In genomic region chr11:84027231-84027630, GRCm38 (mm10) we compare ENCODE assay signal across 21 mouse cellular contexts. TPM values are rescaled to one million over a fixed set of nuclear protein-coding genes. Genes with fewer than 3 reads are reported as not detected.
DNase-seq lines count a peak whose midpoint lies in the region; ATAC-seq and TF ChIP-seq lines count a peak whose summit lies in the region.
"Had no signal": no experiment of that assay in that cellular context is flagged by ENCODE, and none has a peak within 500 bp of the region (broad histone marks: within the 10 kb centered on the region; RNA-seq: fewer than 3 reads in every experiment).

No protein-coding gene starts in this region.

- no peak for TF ChIP-seq POLR2A in liver, adult 2 months (IDR thresholded peaks at IDR 0.05; ENCODE audit: extremely low read depth, insufficient read depth, low read length)

- H3K27me3 ChIP-seq in forebrain, embryonic 15.5 days, result no peaks in the 10 kb centered on the region
- H3K27me3 ChIP-seq in forebrain, embryonic 16.5 days (replicated peaks; ENCODE audit: control insufficient read depth, insufficient read depth, low read length), result no peaks in the 10 kb centered on the region
- H3K27me3 ChIP-seq in liver, adult 2 months (ENCODE audit: control insufficient read depth, insufficient read depth, low read length), result no peaks in the 10 kb centered on the region
- H3K27me3 ChIP-seq in liver, embryonic 12.5 days (replicated peaks), result no peaks in the 10 kb centered on the region
- H3K27me3 ChIP-seq: CH12.LX; embryonic facial prominence, embryonic 13.5 days; forebrain, embryonic 13.5 days; hindbrain, embryonic 13.5 days had no signal

- H3K36me3 ChIP-seq in forebrain, embryonic 15.5 days, result peaks cover 80% of the 10 kb centered on the region
- peaks cover 37% of the 10 kb centered on the region for H3K36me3 ChIP-seq in forebrain, embryonic 16.5 days (ENCODE audit: control insufficient read depth, insufficient read depth)
- H3K36me3 ChIP-seq in liver, adult 2 months (ENCODE audit: control insufficient read depth, insufficient read depth, low read length), result peaks cover 30% of the 10 kb centered on the region
- peaks cover 88% of the 10 kb centered on the region for H3K36me3 ChIP-seq in liver, embryonic 12.5 days

- H3K9ac ChIP-seq in forebrain, embryonic 15.5 days (replicated peaks), result no peak overlapping the region
- no peak overlapping the region for H3K9ac ChIP-seq in forebrain, embryonic 16.5 days (replicated peaks; ENCODE audit: low read depth, low read length)
- no peak overlapping the region for H3K9ac ChIP-seq in liver, adult 2 months (ENCODE audit: low read depth, low read length)
- no peak overlapping the region for H3K9ac ChIP-seq in liver, embryonic 12.5 days
- H3K9ac ChIP-seq: embryonic facial prominence, embryonic 13.5 days; forebrain, embryonic 13.5 days; heart, embryonic 15.5 days; hindbrain, embryonic 13.5 days had no signal

- no peaks in the 10 kb centered on the region for H3K9me3 ChIP-seq in forebrain, embryonic 15.5 days
- no peaks in the 10 kb centered on the region for H3K9me3 ChIP-seq in forebrain, embryonic 16.5 days (ENCODE audit: control insufficient read depth, low read length)
- no peaks in the 10 kb centered on the region for H3K9me3 ChIP-seq in liver, embryonic 12.5 days (replicated peaks)
- H3K9me3 ChIP-seq: embryonic facial prominence, embryonic 13.5 days; forebrain, embryonic 13.5 days; heart, embryonic 15.5 days; hindbrain, embryonic 13.5 days had no signal

- peak; percentile 40 for DNase-seq in liver, adult 2 months (ENCODE audit: extremely low read depth, low read depth, low spot score)
- DNase-seq in 3134 (ENCODE audit: extremely low read depth, insufficient read length, low spot score), result peak; percentile 30
- DNase-seq in adipocyte (ENCODE audit: low spot score), result peak; percentile 70
- DNase-seq: adrenal gland, postnatal 14 days; cerebellum, adult 11-12 months; cerebellum, adult 9-10 months; cerebellum, postnatal 25 days; gastrocnemius, postnatal 36 days; heart, adult 18-20 months; heart, postnatal 14 days had no signal

- H3K27ac ChIP-seq in forebrain, embryonic 15.5 days (replicated peaks), result peak overlapping the region; percentile 70; the same call in 1 of the 2 replicates
- no peak overlapping the region for H3K27ac ChIP-seq in forebrain, embryonic 16.5 days (ENCODE audit: low read length)
- H3K27ac ChIP-seq in liver, adult 2 months (replicated peaks; ENCODE audit: insufficient read depth, low read depth, low read length), result no peak overlapping the region
- no peak overlapping the region for H3K27ac ChIP-seq in liver, embryonic 12.5 days
- H3K27ac ChIP-seq: embryonic facial prominence, embryonic 13.5 days; hindbrain, embryonic 13.5 days; hindbrain, postnatal 0 days had no signal

- H3K79me2 ChIP-seq in liver, adult 2 months (ENCODE audit: control insufficient read depth, insufficient read depth, low read length), result no peaks in the 10 kb centered on the region; the same call in 1 of the 2 replicates

- TF ChIP-seq CTCF in liver, adult 2 months (IDR thresholded peaks at IDR 0.05; ENCODE audit: low read depth, low read length), result no peak

- H3K4me3 ChIP-seq in forebrain, embryonic 15.5 days, result no peak overlapping the region
- no peak overlapping the region for H3K4me3 ChIP-seq in forebrain, embryonic 16.5 days (replicated peaks; ENCODE audit: low read length)
- no peak overlapping the region for H3K4me3 ChIP-seq in liver, adult 2 months (ENCODE audit: insufficient read depth, low read depth, low read length)
- no peak overlapping the region for H3K4me3 ChIP-seq in liver, embryonic 12.5 days
- H3K4me3 ChIP-seq: embryonic facial prominence, embryonic 13.5 days; forebrain, embryonic 13.5 days; heart, embryonic 15.5 days; hindbrain, embryonic 13.5 days had no signal

- WGBS in forebrain, embryonic 15.5 days, result 96% methylated on average over 5 of the region's 5 CpGs
- WGBS in forebrain, embryonic 16.5 days, result 94% methylated on average over 5 of the region's 5 CpGs
- WGBS in liver, adult 2 months, result 39% methylated on average over 5 of the region's 5 CpGs
- 88% methylated on average over 5 of the region's 5 CpGs for WGBS in liver, embryonic 12.5 days (ENCODE audit: insufficient replicate concordance)

- H3K4me1 ChIP-seq in forebrain, embryonic 15.5 days, result peaks cover 12% of the 10 kb centered on the region
- no peaks in the 10 kb centered on the region for H3K4me1 ChIP-seq in forebrain, embryonic 16.5 days (replicated peaks; ENCODE audit: control insufficient read depth, insufficient read depth, low read length)
- H3K4me1 ChIP-seq in liver, adult 2 months (ENCODE audit: control insufficient read depth, insufficient read depth, low read length), result peaks cover 20% of the 10 kb centered on the region
- H3K4me1 ChIP-seq in liver, embryonic 12.5 days, result no peaks in the 10 kb centered on the region
- H3K4me1 ChIP-seq: embryonic facial prominence, embryonic 13.5 days; forebrain, embryonic 13.5 days; hindbrain, embryonic 13.5 days had no signal

- H3K4me2 ChIP-seq in forebrain, embryonic 15.5 days (replicated peaks), result no peak overlapping the region
- no peak overlapping the region for H3K4me2 ChIP-seq in forebrain, embryonic 16.5 days (ENCODE audit: low read length)
- H3K4me2 ChIP-seq in liver, embryonic 12.5 days, result no peak overlapping the region
- H3K4me2 ChIP-seq: embryonic facial prominence, embryonic 13.5 days; forebrain, embryonic 13.5 days; heart, embryonic 11.5 days; hindbrain, embryonic 13.5 days had no signal

- no peak for ATAC-seq in forebrain, embryonic 15.5 days (replicated peaks)
- no peak for ATAC-seq in forebrain, embryonic 16.5 days
- no peak for ATAC-seq in liver, embryonic 12.5 days
- ATAC-seq in inflammation-experienced regulatory T-cells, adult 6 months, result no peak
- ATAC-seq: forebrain, embryonic 13.5 days; hindbrain, postnatal 0 days had no signal

RNA-seq across cellular contexts. Expression of gene Dusp14, which starts 41.8 kb away (rescaled TPM):
- polyA plus RNA-seq in forebrain, embryonic 15.5 days (2015; fragmentation: Nextera tagmentation; extraction: Ambion mirVana), result 31.7 and 33.2 TPM in 2 replicates
- polyA plus RNA-seq in forebrain, embryonic 16.5 days (2015; fragmentation: Nextera tagmentation; extraction: Ambion mirVana), result 28.0 and 30.0 TPM in 2 replicates
- total RNA-seq in liver, adult 2 months (2014; rRNA removed), result 0.83 and 0.87 TPM in 2 replicates
- 4.4 and 4.5 TPM in 2 replicates for polyA plus RNA-seq in liver, adult 2 months (2012; rRNA removed)
- polyA plus RNA-seq in liver, embryonic 12.5 days (2016; fragmentation: Nextera tagmentation; extraction: Ambion mirVana), result 1.1 TPM in 2 replicates
- polyA plus RNA-seq in inflammation-experienced regulatory T-cells, adult 6 months (2017; shearing (Covaris generic)), result 10 to 100 TPM; 16.6 to 20.9 (median 20.7) TPM
